Mouse (Mus musculus): ENCODE results near the gene Bin2. TPM values are rescaled to one million over a fixed set of nuclear protein-coding genes. Genes with fewer than 3 reads are reported as not detected.

Bin2 gene
- polyA plus RNA-seq (2016; fragmentation: Nextera tagmentation; extraction: Ambion mirVana): 2.6 and 2.8 TPM in 2 replicates

DNA sequence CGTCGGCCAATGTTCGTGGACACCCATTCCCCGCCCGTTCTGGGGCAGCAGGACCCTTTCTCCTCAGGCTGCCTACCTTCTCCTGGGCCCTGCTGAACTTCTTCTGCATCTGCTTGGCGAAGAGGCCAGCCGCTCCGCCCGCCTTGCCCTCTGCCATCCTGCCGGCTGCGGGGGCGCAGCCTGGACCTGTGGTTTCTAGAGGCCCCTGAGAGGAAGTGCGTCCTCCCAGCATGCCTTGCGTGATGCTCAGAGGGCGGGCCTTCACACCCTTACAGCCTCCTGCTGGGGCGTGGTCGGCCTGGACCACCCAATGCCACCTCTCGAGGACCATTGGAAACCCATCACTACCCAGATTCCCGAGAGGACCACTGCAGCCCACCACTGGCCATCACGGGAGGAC lies at the start of gene Bin2:
Bin2 (minus strand) TSS at position 217 of the 400 bp plus-strand sequence.
- H3K27ac ChIP-seq: no peak within 1 kb of the TSS
- no peaks in the 10 kb centered on the region for H3K9me3 ChIP-seq
- H3K36me3 ChIP-seq: no peaks in the 10 kb centered on the region
- H3K27me3 ChIP-seq: peaks cover 15% of the 10 kb centered on the region
- H3K4me2 ChIP-seq: no peak within 1 kb of the TSS
- no peak within 1 kb of the TSS for H3K9ac ChIP-seq (replicated peaks)
- no peak within 1 kb of the TSS for H3K4me3 ChIP-seq (replicated peaks)
- no peaks in the 10 kb centered on the region; the same call in 1 of the 2 replicates for H3K4me1 ChIP-seq (replicated peaks)
- 93% methylated on average over 19 of the region's 20 CpGs for WGBS
- ATAC-seq (ENCODE audit: insufficient number of reproducible peaks, insufficient read depth, low FRiP score, low TSS enrichment, low read depth): no peak

DNA sequence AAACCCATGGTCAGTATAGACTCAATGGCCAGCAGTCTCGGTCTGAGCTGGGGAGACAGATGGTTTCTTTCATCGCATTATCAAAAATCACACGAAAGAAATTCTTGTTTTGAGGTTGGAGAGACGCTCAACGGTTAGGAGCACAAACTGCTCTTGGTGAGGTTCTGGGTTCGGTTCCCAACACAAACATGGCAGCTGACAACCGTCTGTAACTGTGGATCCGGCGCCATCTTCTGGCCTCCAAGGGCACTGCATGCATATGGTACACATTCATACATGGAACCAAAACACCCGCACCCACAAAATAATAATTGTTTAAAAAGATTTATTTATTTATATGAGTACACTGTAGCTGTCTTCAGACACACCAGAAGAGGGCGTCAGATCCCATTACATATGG lies 49.2 kb upstream of the Bin2 start:
- Histone ChIP-seq H3K9ac (replicated peaks) (no peak overlapping the region), H3K4me3 (replicated peaks) (no peak overlapping the region), H3K27ac (no peak overlapping the region), H3K9me3 (no peaks in the 10 kb centered on the region), H3K36me3 (no peaks in the 10 kb centered on the region), H3K4me2 (no peak overlapping the region), H3K27me3 (no peaks in the 10 kb centered on the region), H3K4me1 (replicated peaks) (peaks cover 4% of the 10 kb centered on the region; the same call in 1 of the 2 replicates)
- no peak for ATAC-seq (ENCODE audit: insufficient number of reproducible peaks, insufficient read depth, low FRiP score, low TSS enrichment, low read depth)
- 80% methylated on average over 11 of the region's 11 CpGs for WGBS

DNA sequence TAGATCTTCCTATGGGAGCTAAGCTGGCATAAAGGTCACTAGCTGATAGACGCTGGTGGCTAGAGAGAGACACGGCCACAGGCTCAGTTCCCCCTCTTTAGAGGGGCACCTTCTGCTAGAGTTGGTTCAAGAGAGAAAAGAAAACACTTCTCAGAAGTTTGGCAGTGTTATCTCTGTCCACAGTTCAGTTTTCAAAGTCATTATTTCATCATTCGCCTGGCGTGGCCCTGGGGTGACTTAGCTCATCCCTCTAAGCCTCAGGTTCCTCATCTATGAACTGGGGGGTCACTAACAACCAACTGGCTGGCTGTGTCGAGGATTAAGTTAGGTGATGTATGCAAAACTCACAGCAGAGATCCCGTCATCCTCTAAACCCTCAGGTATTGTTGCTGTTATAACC lies 48.6 kb upstream of the Bin2 start:
- no peaks in the 10 kb centered on the region for H3K36me3 ChIP-seq
- no peak overlapping the region for H3K9ac ChIP-seq (replicated peaks)
- 80% methylated on average over 6 of the region's 6 CpGs for WGBS
- no peaks in the 10 kb centered on the region for H3K27me3 ChIP-seq
- no peaks in the 10 kb centered on the region for H3K9me3 ChIP-seq
- H3K4me3 ChIP-seq (replicated peaks): no peak overlapping the region
- no peak overlapping the region for H3K4me2 ChIP-seq
- ATAC-seq (ENCODE audit: insufficient number of reproducible peaks, insufficient read depth, low FRiP score, low TSS enrichment, low read depth): no peak
- H3K27ac ChIP-seq: no peak overlapping the region
- peaks cover 4% of the 10 kb centered on the region; the same call in 1 of the 2 replicates for H3K4me1 ChIP-seq (replicated peaks)

GRCm38 (mm10) chr15:100715399-100715993 lies 46.1 kb upstream of the Bin2 start:
- 84% methylated on average over 9 of the region's 9 CpGs for WGBS
- Histone ChIP-seq H3K27me3 (no peaks in the 10 kb centered on the region), H3K4me3 (replicated peaks) (no peak overlapping the region), H3K36me3 (no peaks in the 10 kb centered on the region), H3K27ac (no peak overlapping the region), H3K4me2 (no peak overlapping the region), H3K9ac (replicated peaks) (no peak overlapping the region), H3K4me1 (replicated peaks) (peaks cover 4% of the 10 kb centered on the region; the same call in 1 of the 2 replicates), H3K9me3 (no peaks in the 10 kb centered on the region)
- ATAC-seq (ENCODE audit: insufficient number of reproducible peaks, insufficient read depth, low FRiP score, low TSS enrichment, low read depth): no peak

GRCm38 (mm10) chr15:100714470-100714869 lies 45.1 kb upstream of the Bin2 start:
- no peak overlapping the region for H3K9ac ChIP-seq (replicated peaks)
- ATAC-seq (ENCODE audit: insufficient number of reproducible peaks, insufficient read depth, low FRiP score, low TSS enrichment, low read depth): no peak
- H3K9me3 ChIP-seq: no peaks in the 10 kb centered on the region

GRCm38 (mm10) chr15:100710838-100711237 lies 41.5 kb upstream of the Bin2 start:
- Histone ChIP-seq H3K27ac (no peak overlapping the region), H3K9me3 (no peaks in the 10 kb centered on the region), H3K27me3 (0 out of 2 replicates have a peak, but pooled peaks cover 5% of the 10 kb centered on the region), H3K36me3 (no peaks in the 10 kb centered on the region), H3K4me1 (replicated peaks) (no peaks in the 10 kb centered on the region), H3K9ac (replicated peaks) (no peak overlapping the region), H3K4me3 (replicated peaks) (no peak overlapping the region), H3K4me2 (no peak overlapping the region)
- WGBS: 55% methylated on average over 6 of the region's 6 CpGs
- ATAC-seq (ENCODE audit: insufficient number of reproducible peaks, insufficient read depth, low FRiP score, low TSS enrichment, low read depth): no peak

More at GRCm38 (mm10) chr15:100714470-100714869, 45.1 kb upstream of the Bin2 start:
- WGBS: 85% methylated on average over 8 of the region's 8 CpGs
- Histone ChIP-seq H3K27ac (no peak overlapping the region), H3K4me1 (replicated peaks) (no peaks in the 10 kb centered on the region), H3K4me3 (replicated peaks) (no peak overlapping the region), H3K36me3 (no peaks in the 10 kb centered on the region), H3K4me2 (no peak overlapping the region), H3K27me3 (no peaks in the 10 kb centered on the region)

DNA sequence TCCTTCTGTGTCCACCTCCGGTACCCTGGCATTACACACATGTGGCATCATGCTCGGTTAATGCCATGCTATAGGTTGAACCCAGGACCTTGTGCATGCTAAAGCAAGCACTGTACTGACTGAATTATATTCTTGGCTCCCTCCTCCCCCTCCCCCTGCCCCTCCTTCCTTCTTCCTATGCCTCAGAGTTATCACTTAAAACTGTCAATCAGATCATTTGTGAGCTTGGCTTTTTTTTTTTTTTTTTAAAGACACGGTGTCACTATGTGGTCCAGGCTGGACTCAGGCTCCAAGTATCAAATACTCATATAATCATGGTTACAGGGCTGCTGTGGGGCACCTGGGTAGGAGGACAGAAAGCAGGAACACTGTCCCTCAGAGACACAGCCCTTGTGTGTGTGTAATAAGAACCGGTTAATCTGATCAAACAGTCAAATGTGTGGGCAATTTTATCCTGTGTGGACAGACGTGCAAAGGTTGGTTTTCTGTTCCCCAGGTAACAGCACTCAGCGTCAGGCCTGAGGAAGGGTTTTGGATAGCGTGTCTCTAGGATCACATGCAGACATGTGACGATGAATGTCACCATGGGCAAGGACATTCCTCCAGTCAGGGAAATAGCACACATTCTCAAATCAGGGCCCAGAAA lies 39.2 kb upstream of the Bin2 start:
- Histone ChIP-seq H3K9me3 (no peaks in the 10 kb centered on the region), H3K36me3 (no peaks in the 10 kb centered on the region), H3K4me1 (replicated peaks) (peaks cover 9% of the 10 kb centered on the region), H3K27me3 (peaks cover 17% of the 10 kb centered on the region), H3K4me2 (no peak overlapping the region), H3K27ac (no peak overlapping the region), H3K4me3 (replicated peaks) (no peak overlapping the region), H3K9ac (replicated peaks) (no peak overlapping the region)
- WGBS: 77% methylated on average over 8 of the region's 8 CpGs
- ATAC-seq (ENCODE audit: insufficient number of reproducible peaks, insufficient read depth, low FRiP score, low TSS enrichment, low read depth): no peak

DNA sequence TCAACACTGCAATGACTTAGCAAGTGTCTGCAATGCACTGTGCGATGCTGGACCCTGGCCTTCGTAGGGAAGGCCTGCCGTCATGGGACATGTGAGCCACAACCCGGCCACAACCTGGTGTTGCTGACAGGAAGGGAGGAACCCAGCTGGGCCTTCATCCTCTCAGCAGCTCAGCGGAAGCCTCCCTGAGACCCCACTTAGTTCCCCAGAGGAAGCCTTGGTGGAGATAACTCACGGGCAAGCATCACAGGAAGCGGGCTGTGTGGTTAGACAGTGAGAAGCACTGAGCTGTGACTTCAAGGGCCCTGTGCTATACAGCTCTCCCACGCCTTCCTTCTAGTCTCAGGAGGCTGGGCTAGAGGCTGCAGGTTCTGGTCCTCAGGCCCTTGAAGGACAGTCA lies 36.9 kb upstream of the Bin2 start:
- no peak overlapping the region for H3K4me3 ChIP-seq (replicated peaks)
- no peaks in the 10 kb centered on the region for H3K36me3 ChIP-seq
- H3K9me3 ChIP-seq: no peaks in the 10 kb centered on the region
- peaks cover 28% of the 10 kb centered on the region for H3K27me3 ChIP-seq
- H3K9ac ChIP-seq (replicated peaks): no peak overlapping the region
- H3K4me1 ChIP-seq (replicated peaks): peaks cover 9% of the 10 kb centered on the region
- 67% methylated on average over 8 of the region's 8 CpGs for WGBS
- H3K4me2 ChIP-seq: no peak overlapping the region
- no peak for ATAC-seq (ENCODE audit: insufficient number of reproducible peaks, insufficient read depth, low FRiP score, low TSS enrichment, low read depth)
- no peak overlapping the region for H3K27ac ChIP-seq

GRCm38 (mm10) chr15:100705376-100705775 lies 36.0 kb upstream of the Bin2 start:
- no peak overlapping the region for H3K4me2 ChIP-seq
- H3K4me1 ChIP-seq (replicated peaks): peaks cover 9% of the 10 kb centered on the region
- no peak for ATAC-seq (ENCODE audit: insufficient number of reproducible peaks, insufficient read depth, low FRiP score, low TSS enrichment, low read depth)
- 86% methylated on average over 1 of the region's 1 CpGs for WGBS
- no peak overlapping the region for H3K27ac ChIP-seq
- peaks cover 28% of the 10 kb centered on the region for H3K27me3 ChIP-seq
- H3K9ac ChIP-seq (replicated peaks): no peak overlapping the region
- H3K36me3 ChIP-seq: no peaks in the 10 kb centered on the region
- H3K4me3 ChIP-seq (replicated peaks): no peak overlapping the region
- H3K9me3 ChIP-seq: no peaks in the 10 kb centered on the region

GRCm38 (mm10) chr15:100703913-100704312 lies 34.6 kb upstream of the Bin2 start:
- 8% methylated on average over 17 of the region's 17 CpGs for WGBS
- Histone ChIP-seq H3K27ac (no peak overlapping the region), H3K4me3 (replicated peaks) (peak overlapping the region; percentile 6; the same call in 1 of the 2 replicates), H3K4me1 (replicated peaks) (peaks cover 9% of the 10 kb centered on the region), H3K36me3 (no peaks in the 10 kb centered on the region), H3K9me3 (no peaks in the 10 kb centered on the region), H3K4me2 (peak overlapping the region; percentile 52), H3K27me3 (peaks cover 28% of the 10 kb centered on the region), H3K9ac (replicated peaks) (peak overlapping the region; percentile 23; the same call in 1 of the 2 replicates)
- no peak for ATAC-seq (ENCODE audit: insufficient number of reproducible peaks, insufficient read depth, low FRiP score, low TSS enrichment, low read depth)

DNA sequence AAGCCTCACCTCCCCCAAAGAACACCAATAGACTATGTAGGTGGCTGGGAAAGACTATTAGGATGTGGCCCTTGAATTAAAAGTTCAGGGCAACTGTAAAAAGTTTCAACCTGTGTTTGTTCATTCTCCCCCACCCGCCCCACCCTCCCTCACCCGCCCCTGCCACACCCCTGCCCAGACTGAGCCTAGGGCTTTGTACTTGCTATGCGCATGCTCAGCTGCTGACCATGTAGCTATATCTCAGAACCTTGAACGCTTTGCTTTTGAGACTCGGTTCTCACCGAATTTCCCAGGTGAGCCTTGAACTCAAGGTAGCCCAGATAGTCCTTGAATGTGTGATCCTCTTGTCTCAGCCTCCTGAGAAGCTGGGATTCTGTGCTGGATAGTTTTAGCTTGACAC lies 32.5 kb upstream of the Bin2 start:
- ATAC-seq (ENCODE audit: insufficient number of reproducible peaks, insufficient read depth, low FRiP score, low TSS enrichment, low read depth): no peak
- H3K4me1 ChIP-seq (replicated peaks): peaks cover 9% of the 10 kb centered on the region
- 81% methylated on average over 6 of the region's 6 CpGs for WGBS
- H3K4me2 ChIP-seq: no peak overlapping the region
- no peak overlapping the region for H3K9ac ChIP-seq (replicated peaks)
- H3K36me3 ChIP-seq: no peaks in the 10 kb centered on the region
- H3K27me3 ChIP-seq: peaks cover 23% of the 10 kb centered on the region
- H3K4me3 ChIP-seq (replicated peaks): no peak overlapping the region
- H3K9me3 ChIP-seq: no peaks in the 10 kb centered on the region
- no peak overlapping the region for H3K27ac ChIP-seq

Measured in limb, embryonic 12.5 days (tissue).